Mouse (Mus musculus) G1E-ER4 (cell line): ENCODE results near the gene Zdhhc1. TPM values are rescaled to one million over a fixed set of nuclear protein-coding genes. Genes with fewer than 3 reads are reported as not detected.

Experiments
- GATA1 ChIP-seq: IDR thresholded peaks from one replicate; pipeline ENCODE4 v1.8.0; 2012; ENCODE audit warnings: low read length, inconsistent platforms
- polyA plus RNA-seq: library from polyadenylated mRNA; stranded (reverse); fragments of >175 nt; gene quantifications from 2 replicates; pipeline ENCODE4 v1.2.3, GENCODE M21; 2012

Zdhhc1 gene
- polyA plus RNA-seq, 1 experiment = 0.16 TPM

- no peak for TF ChIP-seq GATA1
Observed at GRCm38 (mm10) chr8:105521995-105522769, 25.5 kb upstream of the Zdhhc1 start.

GRCm38 (mm10) chr8:105521061-105521460 is 24.4 kb upstream of the Zdhhc1 start:
- TF ChIP-seq GATA1 = no peak

- no peak for TF ChIP-seq GATA1
Observed at GRCm38 (mm10) chr8:105520521-105520920, 23.8 kb upstream of the Zdhhc1 start.

GRCm38 (mm10) chr8:105519591-105519990 is 22.9 kb upstream of the Zdhhc1 start:
- TF ChIP-seq GATA1 = no peak

- TF ChIP-seq GATA1 = no peak
Observed at GRCm38 (mm10) chr8:105518436-105519313, 22.0 kb upstream of the Zdhhc1 start, which contains the start of gene Hsd11b2. TSS of gene Hsd11b2 (plus strand) at chr8:105518755.

GRCm38 (mm10) chr8:105517346-105517745 is 20.6 kb upstream of the Zdhhc1 start:
- no peak for TF ChIP-seq GATA1

- TF ChIP-seq GATA1 = no peak
Observed at GRCm38 (mm10) chr8:105516018-105516645, 19.4 kb upstream of the Zdhhc1 start.

- no peak for TF ChIP-seq GATA1
Observed at GRCm38 (mm10) chr8:105514656-105515055, 18.0 kb upstream of the Zdhhc1 start.

GRCm38 (mm10) chr8:105514194-105514593 is 17.5 kb upstream of the Zdhhc1 start:
- TF ChIP-seq GATA1 = no peak

- TF ChIP-seq GATA1 = no peak
Observed at GRCm38 (mm10) chr8:105509997-105510735, 13.5 kb upstream of the Zdhhc1 start.

GRCm38 (mm10) chr8:105508758-105509157 is 12.1 kb upstream of the Zdhhc1 start:
- no peak for TF ChIP-seq GATA1

GRCm38 (mm10) chr8:105506977-105507376 is 10.3 kb upstream of the Zdhhc1 start:
- no peak for TF ChIP-seq GATA1

GRCm38 (mm10) chr8:105504617-105505016 is 7.9 kb upstream of the Zdhhc1 start:
- TF ChIP-seq GATA1 = no peak

GRCm38 (mm10) chr8:105499787-105500186 is 3.1 kb upstream of the Zdhhc1 start:
- TF ChIP-seq GATA1 = no peak
